ENCODE assay signal across 24 mouse cellular contexts in the genomic region with DNA sequence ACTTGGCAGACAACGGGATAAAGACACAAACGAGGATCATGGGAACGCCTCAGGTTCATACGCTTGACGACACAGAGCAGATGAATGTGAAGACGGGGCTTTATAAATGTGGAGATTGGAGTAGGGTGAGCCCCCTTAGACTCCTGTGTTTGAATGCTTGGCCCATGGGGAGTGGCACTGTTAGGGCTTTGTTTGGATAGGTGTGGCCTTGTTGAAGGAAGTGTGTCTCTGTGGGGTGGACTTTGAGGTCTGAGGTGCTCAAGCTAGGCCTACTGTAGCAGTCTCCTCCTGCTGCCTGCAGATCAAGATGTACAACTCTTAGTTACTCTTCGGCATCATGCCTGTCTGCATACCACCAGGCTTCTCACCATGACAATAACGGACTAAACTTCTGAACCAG. TPM values are rescaled to one million over a fixed set of nuclear protein-coding genes. Genes with fewer than 3 reads are reported as not detected.
DNase-seq lines count a peak whose midpoint lies in the region; ATAC-seq and TF ChIP-seq lines count a peak whose summit lies in the region.
"Had no signal": no experiment of that assay in that cellular context is flagged by ENCODE, and none has a peak within 500 bp of the region (broad histone marks: within the 10 kb centered on the region; RNA-seq: fewer than 3 reads in every experiment).

No protein-coding gene starts in this region.

- no peaks in the 10 kb centered on the region for H3K27me3 ChIP-seq in intestine, embryonic 16.5 days (replicated peaks; ENCODE audit: control insufficient read depth, insufficient read depth, low read length)
- H3K27me3 ChIP-seq: forebrain, embryonic 13.5 days; hindbrain, embryonic 12.5 days; hindbrain, embryonic 15.5 days; Patski had no signal

- peaks cover 0 to 5% of the 10 kb centered on the region in 2 experiments; a peak in 2 of 4 replicates for H3K4me1 ChIP-seq in ES-E14 (ENCODE audit: control insufficient read depth in 2 of 2, insufficient read depth in 2 of 2, low read length in 2 of 2, poor library complexity in 1 of 2)
- 0 out of 2 replicates have a peak, but pooled peaks cover 4% of the 10 kb centered on the region for H3K4me1 ChIP-seq in intestine, embryonic 16.5 days (ENCODE audit: control insufficient read depth, insufficient read depth, low read length)
- H3K4me1 ChIP-seq: forebrain, embryonic 10.5 days; forebrain, embryonic 13.5 days; heart, embryonic 10.5 days; hindbrain, embryonic 12.5 days; hindbrain, embryonic 15.5 days had no signal

- H3K27ac ChIP-seq in ES-E14 (ENCODE audit: insufficient read depth, low read depth, low read length, poor library complexity, severe bottlenecking): no peak overlapping the region
- H3K27ac ChIP-seq in intestine, embryonic 16.5 days (ENCODE audit: low read length): no peak overlapping the region
- H3K27ac ChIP-seq: forebrain, embryonic 10.5 days; forebrain, embryonic 13.5 days; heart, adult 2 months; heart, embryonic 10.5 days; hindbrain, embryonic 12.5 days; hindbrain, embryonic 15.5 days had no signal

- no peak overlapping the region for H3K4me3 ChIP-seq in ES-E14 (ENCODE audit: insufficient read depth in 1 of 2, low read depth in 1 of 2, low read length in 2 of 2, poor library complexity in 1 of 2, severe bottlenecking in 1 of 2)
- no peak overlapping the region for H3K4me3 ChIP-seq in intestine, embryonic 16.5 days (ENCODE audit: low read length)
- H3K4me3 ChIP-seq: forebrain, embryonic 10.5 days; forebrain, embryonic 13.5 days; heart, adult 2 months; heart, embryonic 10.5 days; hindbrain, embryonic 12.5 days; hindbrain, embryonic 15.5 days had no signal

- peaks cover 34% of the 10 kb centered on the region for H3K36me3 ChIP-seq in ES-E14 (ENCODE audit: control insufficient read depth, insufficient read depth, low read length, poor library complexity, severe bottlenecking)
- H3K36me3 ChIP-seq in intestine, embryonic 16.5 days (ENCODE audit: control insufficient read depth, insufficient read depth, low read length): 0 out of 2 replicates have a peak, but pooled peaks cover 3% of the 10 kb centered on the region

- H3K4me2 ChIP-seq in intestine, embryonic 16.5 days (ENCODE audit: low read depth, low read length): no peak overlapping the region
- H3K4me2 ChIP-seq: forebrain, embryonic 13.5 days; hindbrain, embryonic 12.5 days; hindbrain, embryonic 15.5 days had no signal

- WGBS in intestine, embryonic 16.5 days: 89% methylated on average over 8 of the region's 8 CpGs

- H3K9ac ChIP-seq in ES-E14 (ENCODE audit: insufficient read depth, low read depth, low read length, poor library complexity, severe bottlenecking): no peak overlapping the region
- no peak overlapping the region for H3K9ac ChIP-seq in intestine, embryonic 16.5 days (ENCODE audit: low read depth, low read length)
- H3K9ac ChIP-seq: forebrain, embryonic 13.5 days; hindbrain, embryonic 12.5 days; hindbrain, embryonic 15.5 days had no signal

- in situ Hi-C loops in ES-E14 (cut with MboI; ENCODE audit: low sequenced_read_pairs in 2 of 2, unreplicated experiment in 2 of 2): no loop called here

- DNase-seq in ES-E14 (ENCODE audit: low read depth, low spot score): peak; percentile 7
- peak; percentile 43 for DNase-seq in T-cell, adult 2 months (ENCODE audit: low spot score)
- no peak for DNase-seq in adrenal gland, postnatal 4 days (ENCODE audit: low spot score in 2 of 2)
- no peak for DNase-seq in kidney, adult 9 months
- no peak for DNase-seq in adrenal gland, postnatal 25 days
- DNase-seq: adrenal gland, postnatal 10 days; cerebellum, adult 11-12 months; cerebellum, adult 8-10 months; cerebellum, postnatal 14 days; gastrocnemius, postnatal 10 days; gastrocnemius, postnatal 36 days; heart, adult 2 months had no signal

- peak; percentile 79 for ATAC-seq in intestine, embryonic 16.5 days
- ATAC-seq: CD4-positive, CD25-positive, alpha-beta regulatory T cell, adult 4 months; forebrain, embryonic 13.5 days; forebrain, embryonic 16.5 days; Patski had no signal

- no peaks in the 10 kb centered on the region for H3K9me3 ChIP-seq in ES-E14 (ENCODE audit: control insufficient read depth, insufficient read depth, low read depth, low read length)
- no peaks in the 10 kb centered on the region for H3K9me3 ChIP-seq in intestine, embryonic 16.5 days (ENCODE audit: control insufficient read depth, low read length)
- H3K9me3 ChIP-seq: forebrain, embryonic 10.5 days; forebrain, embryonic 13.5 days; G1E; heart, embryonic 10.5 days; hindbrain, embryonic 12.5 days; hindbrain, embryonic 15.5 days had no signal

TF ChIP-seq in ES-E14, 5 proteins besides CTCF, POLR2A, EP300 and RAD21:
- TF ChIP-seq HCFC1 (IDR thresholded peaks at IDR 0.05; ENCODE audit: borderline replicate concordance, insufficient read depth, low read length) (no peak), ZNF384 (IDR thresholded peaks at IDR 0.05; ENCODE audit: low read depth, low read length) (no peak), CHD2 (IDR thresholded peaks at IDR 0.05; ENCODE audit: low read depth, low read length) (no peak), ZC3H11A (IDR thresholded peaks at IDR 0.05; ENCODE audit: borderline replicate concordance, low read depth, low read length) (no peak), MAFK (IDR thresholded peaks at IDR 0.05; ENCODE audit: insufficient read depth, low read depth, low read length) (no peak)
TF ChIP-seq in ES-E14: peak in this region for 0.

RNA-seq across cellular contexts. Expression of a gene that starts 16.0 kb away (rescaled TPM):
- total RNA-seq in ES-E14 (2012; rRNA removed): 74.8 and 108 TPM in 2 replicates
- 34.7 and 35.0 TPM in 2 replicates for polyA plus RNA-seq in intestine, embryonic 16.5 days (2015; fragmentation: Nextera tagmentation; extraction: Ambion mirVana)
- total RNA-seq in adrenal gland, postnatal 4 days (2021): 10 to 100 TPM; 50.1 to 53.1 TPM
- total RNA-seq in adrenal gland, postnatal 25 days (2021): 44.7 and 55.0 TPM in 2 replicates

RNA-seq across cellular contexts. Expression of a gene that starts 16.1 kb away (rescaled TPM):
- total RNA-seq in ES-E14 (2012; rRNA removed): 25.1 and 28.3 TPM in 2 replicates
- polyA plus RNA-seq in intestine, embryonic 16.5 days (2015; fragmentation: Nextera tagmentation; extraction: Ambion mirVana): 15.2 and 17.1 TPM in 2 replicates
- 10 to 100 TPM; 20.0 to 20.9 TPM for total RNA-seq in adrenal gland, postnatal 4 days (2021)
- total RNA-seq in adrenal gland, postnatal 25 days (2021): 13.8 and 14.6 TPM in 2 replicates

RNA-seq across cellular contexts. Expression of a gene that starts 42.7 kb away (rescaled TPM):
- total RNA-seq in ES-E14 (2012; rRNA removed): 7.5 and 8.1 TPM in 2 replicates
- polyA plus RNA-seq in intestine, embryonic 16.5 days (2015; fragmentation: Nextera tagmentation; extraction: Ambion mirVana): 17.0 and 20.8 TPM in 2 replicates
- total RNA-seq in adrenal gland, postnatal 4 days (2021): 10 to 100 TPM; 75.8 to 77.2 TPM
- 41.0 and 46.1 TPM in 2 replicates for total RNA-seq in adrenal gland, postnatal 25 days (2021)

RNA-seq across cellular contexts. Expression of a gene that starts 45.8 kb away (rescaled TPM):
- 1.6 and 2.9 TPM in 2 replicates for total RNA-seq in ES-E14 (2012; rRNA removed)
- polyA plus RNA-seq in intestine, embryonic 16.5 days (2015; fragmentation: Nextera tagmentation; extraction: Ambion mirVana): 2.8 and 2.9 TPM in 2 replicates
- 1 to 10 TPM; 1.5 to 1.8 TPM for total RNA-seq in adrenal gland, postnatal 4 days (2021)
- total RNA-seq in adrenal gland, postnatal 25 days (2021): 0.24 TPM in 1 of 2 replicates, not detected in the other
- total RNA-seq: G1E; granulocyte monocyte progenitor cell, adult 5-6 weeks; hematopoietic stem cell, adult 5-6 weeks had no signal
- polyA plus RNA-seq: G1E had no signal

Comparison
In these comparisons a context has a peak if more than half of its experiments do, and no peak if none do; other contexts are left out.
1. DNase-seq: peak in ES-E14 (single experiment) and T-cell, adult 2 months (single experiment); none in adrenal gland, postnatal 4 days (0 of 2), kidney, adult 9 months (single experiment) and adrenal gland, postnatal 25 days (single experiment).